Mouse (Mus musculus): ENCODE measurements around the gene Utp18.

DNA sequence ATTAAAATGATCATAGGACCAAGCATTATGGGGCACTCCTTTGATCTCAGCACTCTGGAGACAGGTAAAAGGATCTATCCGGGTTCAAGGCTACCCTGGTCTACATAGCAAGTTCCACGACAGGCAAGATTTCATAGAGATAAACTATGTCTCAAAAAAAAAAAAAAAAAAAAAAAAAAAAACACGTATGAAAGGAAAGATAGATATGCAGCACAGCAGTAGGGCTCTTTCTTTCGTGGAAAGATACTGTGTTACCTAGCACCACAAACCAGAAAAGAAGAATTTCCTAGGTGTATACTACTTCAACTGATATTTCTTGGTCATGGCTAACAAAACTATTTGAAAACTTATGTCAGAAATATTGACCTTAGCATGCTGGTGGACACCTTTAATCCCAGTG is 21.3 kb upstream of the Utp18 start:
- no peak for TF ChIP-seq CTCF (IDR thresholded peaks at IDR 0.05)
- TF ChIP-seq POLR2A (IDR thresholded peaks at IDR 0.05; ENCODE audit: insufficient read depth, low read depth, low read length): no peak
- no peak for TF ChIP-seq EP300 (IDR thresholded peaks at IDR 0.05; ENCODE audit: insufficient read depth, low read depth, low read length)

Data from heart, adult 2 months (tissue).